Mouse (Mus musculus) heart, embryonic 10.5 days (tissue): ENCODE measurements around the gene Slc16a8. TPM values are rescaled to one million over a fixed set of nuclear protein-coding genes. Genes with fewer than 3 reads are reported as not detected.
A peak's percentile ranks its signal among the peaks of the same experiment; 100 is the strongest.

ENCODE experiments used
- DNase-seq: peaks from one replicate; pipeline ENCODE4 v3.0.0-alpha.2; 2017; ENCODE audit warnings: low spot score
- H3K27ac ChIP-seq: fragments of 300-500 bp; sonication (generic); 2 replicates; pipeline ENCODE4 v1.5.1; 2016; ENCODE audit warnings: mild to moderate bottlenecking
- H3K27me3 ChIP-seq: fragments of 300-500 bp; sonication (generic); 2 replicates; pipeline ENCODE4 v1.6.1; 2016; ENCODE audit warnings: mild to moderate bottlenecking; ENCODE audit not compliant: poor library complexity, insufficient read depth, severe bottlenecking
- H3K36me3 ChIP-seq: fragments of 300-500 bp; sonication (generic); 2 replicates; pipeline ENCODE4 v1.6.1; 2016; ENCODE audit warnings: mild to moderate bottlenecking, moderate library complexity
- H3K4me1 ChIP-seq: fragments of 300-500 bp; sonication (generic); 2 replicates; pipeline ENCODE4 v1.6.1; 2016; ENCODE audit warnings: mild to moderate bottlenecking
- H3K4me3 ChIP-seq: fragments of 300-500 bp; sonication (generic); 2 replicates; pipeline ENCODE4 v1.5.1; 2016; ENCODE audit warnings: mild to moderate bottlenecking, moderate library complexity
- H3K9me3 ChIP-seq: fragments of 300-500 bp; sonication (generic); 2 replicates; pipeline ENCODE4 v1.6.1; 2016; ENCODE audit warnings: mild to moderate bottlenecking, moderate library complexity
- WGBS: fragments of 180-500 bp; shearing (Covaris S2); methylation state at CpG from one replicate; pipeline ENCODE4 v1.1.7; 2016; 5-methylcytosine and 5-hydroxymethylcytosine counted together
- polyA plus RNA-seq: library from polyadenylated mRNA; unstranded; fragments of >200 nt; fragmentation: Nextera tagmentation; extraction: Ambion mirVana; gene quantifications from 2 replicates; pipeline ENCODE4 v1.2.1, GENCODE M21; 2016

The Slc16a8 gene
- 0.15 and 0.26 TPM in 2 replicates for polyA plus RNA-seq

DNA sequence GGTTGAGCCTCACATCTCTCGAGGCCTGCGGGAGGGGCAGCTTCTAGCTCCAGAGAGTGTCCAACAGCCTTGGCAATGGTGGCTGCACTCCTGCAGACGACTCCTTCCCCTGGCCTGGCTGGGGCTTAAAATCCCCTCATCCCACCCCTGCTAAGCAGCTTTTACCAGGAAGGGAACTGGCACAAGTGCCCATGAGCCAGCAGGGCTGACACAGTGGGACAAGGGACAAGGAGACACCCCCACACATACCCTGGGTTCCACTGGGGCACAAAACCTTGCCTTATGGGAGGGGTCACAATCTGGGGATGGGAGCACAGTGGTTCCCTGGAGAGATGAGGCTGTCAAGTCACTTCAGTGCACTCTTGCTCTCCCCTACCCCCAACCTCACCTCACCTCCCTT is at the start of gene Slc16a8:
TSS of gene Slc16a8 (minus strand) at position 101 of the 400 bp plus-strand sequence.
- peaks cover 76% of the 10 kb centered on the region for H3K27me3 ChIP-seq
- DNase-seq, result no peak
- H3K36me3 ChIP-seq, result peaks cover under 1% of the 10 kb centered on the region; the same call in 1 of the 2 replicates
- WGBS, result 22% methylated on average over 3 of the region's 3 CpGs
- H3K9me3 ChIP-seq, result no peaks in the 10 kb centered on the region
- H3K4me3 ChIP-seq, result no peak within 1 kb of the TSS
- peaks cover 38% of the 10 kb centered on the region for H3K4me1 ChIP-seq
- H3K27ac ChIP-seq, result no peak within 1 kb of the TSS

DNA sequence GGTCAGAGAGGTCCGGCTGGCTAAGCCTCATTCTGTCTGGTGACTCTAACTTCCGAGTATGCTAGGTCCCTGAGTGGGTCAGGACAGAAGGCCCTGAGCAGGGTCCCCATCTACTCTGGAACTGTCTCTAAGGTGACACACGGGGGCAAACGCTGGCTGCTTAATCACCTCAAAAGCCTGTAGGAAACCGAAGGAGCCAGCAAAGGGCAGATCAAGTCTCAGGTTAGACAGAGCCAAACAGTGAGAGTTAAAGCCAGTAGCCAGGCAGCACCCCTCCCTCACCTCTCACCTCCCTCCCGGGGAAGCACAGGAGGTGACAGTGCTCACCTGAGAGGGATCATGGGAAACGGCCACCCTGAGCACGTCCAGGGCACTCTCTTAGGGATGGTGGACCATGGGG is 49.2 kb upstream of the Slc16a8 start:
- WGBS, result 82% methylated on average over 8 of the region's 8 CpGs
- H3K9me3 ChIP-seq, result no peaks in the 10 kb centered on the region
- no peak for DNase-seq
- no peak overlapping the region for H3K4me3 ChIP-seq
- peaks cover 6% of the 10 kb centered on the region; the same call in 1 of the 2 replicates for H3K27me3 ChIP-seq
- H3K36me3 ChIP-seq, result peaks cover 48% of the 10 kb centered on the region
- H3K27ac ChIP-seq, result no peak overlapping the region
- H3K4me1 ChIP-seq, result peaks cover 7% of the 10 kb centered on the region

DNA sequence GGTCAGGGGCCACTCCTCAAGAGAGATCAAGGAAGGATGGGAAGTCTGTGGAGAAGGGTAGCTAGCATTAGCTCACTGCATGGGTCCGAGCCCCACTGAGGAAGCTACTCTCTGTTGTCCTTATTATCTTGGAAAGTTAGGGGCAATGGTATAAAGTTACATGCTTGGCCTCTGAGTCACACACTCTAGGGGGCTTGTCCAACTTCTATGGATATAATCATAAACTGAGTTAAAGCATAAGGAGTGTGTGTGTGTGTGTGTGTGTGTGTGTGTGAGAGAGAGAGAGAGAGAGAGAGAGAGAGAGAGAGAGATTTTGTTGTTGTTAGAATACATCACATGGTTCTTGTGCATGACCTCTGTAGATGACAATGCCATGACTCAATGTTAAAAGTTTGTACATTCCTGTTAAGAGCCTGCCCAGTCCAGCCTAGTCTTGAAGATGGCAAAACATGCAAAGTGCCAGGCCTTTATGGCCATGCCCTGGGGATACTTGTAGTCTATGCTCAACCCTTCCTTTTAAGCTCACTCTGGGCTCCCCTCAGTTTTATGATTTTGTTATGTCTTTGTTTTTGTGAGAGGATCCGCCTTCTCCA is 45.1 kb upstream of the Slc16a8 start:
- no peaks in the 10 kb centered on the region for H3K4me1 ChIP-seq
- H3K27ac ChIP-seq, result no peak overlapping the region
- H3K4me3 ChIP-seq, result no peak overlapping the region
- no peaks in the 10 kb centered on the region for H3K27me3 ChIP-seq
- H3K36me3 ChIP-seq, result peaks cover 24% of the 10 kb centered on the region; the same call in 1 of the 2 replicates
- H3K9me3 ChIP-seq, result no peaks in the 10 kb centered on the region
- 68% methylated on average over 2 of the region's 2 CpGs for WGBS
- no peak for DNase-seq

DNA sequence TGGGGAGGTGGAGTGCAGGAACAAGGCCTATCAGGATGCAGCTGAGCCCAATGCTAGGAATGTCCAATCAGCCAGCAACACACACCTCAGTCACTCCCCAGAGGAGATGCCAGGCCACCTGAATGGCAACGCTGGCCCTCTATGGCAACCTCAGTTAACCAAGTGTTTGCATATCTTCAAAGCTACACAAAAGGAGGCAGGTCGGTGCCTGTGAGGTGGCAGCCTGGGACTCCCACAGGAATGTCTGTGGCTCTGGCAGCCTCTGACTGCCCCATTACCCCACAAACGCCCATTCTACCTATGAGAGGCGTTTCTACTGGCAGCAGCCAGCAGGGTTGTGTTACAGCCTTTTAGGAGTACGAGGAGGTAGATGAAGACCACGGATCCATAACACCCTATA is 44.0 kb upstream of the Slc16a8 start:
- Histone ChIP-seq H3K4me3 (no peak overlapping the region), H3K36me3 (peaks cover 19% of the 10 kb centered on the region; the same call in 1 of the 2 replicates), H3K4me1 (no peaks in the 10 kb centered on the region), H3K27ac (no peak overlapping the region), H3K9me3 (no peaks in the 10 kb centered on the region), H3K27me3 (no peaks in the 10 kb centered on the region)
- WGBS, result 84% methylated on average over 6 of the region's 6 CpGs
- no peak for DNase-seq

DNA sequence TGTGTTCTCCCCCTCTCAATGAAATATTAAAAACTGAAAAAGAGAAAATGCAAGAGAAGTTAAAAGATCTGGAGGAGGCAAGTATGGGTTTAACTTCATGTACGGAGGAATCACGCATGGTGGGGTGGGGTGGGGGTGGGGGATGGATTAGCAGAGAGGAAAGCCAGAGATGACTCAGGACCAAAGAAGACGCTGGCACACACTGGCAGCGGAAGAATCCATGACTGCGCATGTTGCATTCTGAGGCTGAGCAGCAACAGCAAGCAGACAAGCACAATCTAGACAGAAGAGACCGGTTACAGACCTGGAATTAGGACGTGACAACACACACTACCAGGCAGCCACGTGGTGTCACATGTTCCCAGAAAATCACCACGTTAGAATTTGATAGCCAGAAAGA is 38.2 kb upstream of the Slc16a8 start:
- H3K27ac ChIP-seq, result no peak overlapping the region
- H3K4me3 ChIP-seq, result no peak overlapping the region
- peaks cover 5% of the 10 kb centered on the region; the same call in 1 of the 2 replicates for H3K4me1 ChIP-seq
- H3K9me3 ChIP-seq, result no peaks in the 10 kb centered on the region
- H3K27me3 ChIP-seq, result no peaks in the 10 kb centered on the region
- no peak for DNase-seq
- peaks cover 14% of the 10 kb centered on the region; the same call in 1 of the 2 replicates for H3K36me3 ChIP-seq
- 89% methylated on average over 9 of the region's 9 CpGs for WGBS

DNA sequence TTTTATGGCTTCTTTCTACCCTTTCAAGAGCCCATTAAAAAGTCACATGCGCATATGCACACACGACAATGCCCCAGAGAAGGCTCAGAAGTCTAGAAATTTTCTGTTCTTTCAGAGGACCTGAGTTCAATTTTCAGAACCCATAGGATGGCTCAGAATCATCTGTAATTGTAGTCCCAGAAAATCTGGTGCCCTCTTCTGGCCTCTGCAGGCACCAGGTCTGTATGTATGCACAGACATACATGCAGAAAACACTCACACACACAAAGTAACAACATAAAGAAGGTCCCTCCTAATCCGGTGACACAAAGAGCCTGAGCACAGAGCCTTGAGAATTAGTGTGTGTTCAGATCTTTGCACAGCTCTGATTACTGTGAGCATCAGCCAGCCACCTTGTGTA is 35.8 kb upstream of the Slc16a8 start:
- H3K27ac ChIP-seq, result no peak overlapping the region
- 82% methylated on average over 3 of the region's 3 CpGs for WGBS
- no peak for DNase-seq
- H3K4me3 ChIP-seq, result no peak overlapping the region
- peaks cover 8% of the 10 kb centered on the region; the same call in 1 of the 2 replicates for H3K4me1 ChIP-seq
- no peaks in the 10 kb centered on the region for H3K9me3 ChIP-seq
- H3K27me3 ChIP-seq, result no peaks in the 10 kb centered on the region
- peaks cover 25% of the 10 kb centered on the region; the same call in 1 of the 2 replicates for H3K36me3 ChIP-seq

DNA sequence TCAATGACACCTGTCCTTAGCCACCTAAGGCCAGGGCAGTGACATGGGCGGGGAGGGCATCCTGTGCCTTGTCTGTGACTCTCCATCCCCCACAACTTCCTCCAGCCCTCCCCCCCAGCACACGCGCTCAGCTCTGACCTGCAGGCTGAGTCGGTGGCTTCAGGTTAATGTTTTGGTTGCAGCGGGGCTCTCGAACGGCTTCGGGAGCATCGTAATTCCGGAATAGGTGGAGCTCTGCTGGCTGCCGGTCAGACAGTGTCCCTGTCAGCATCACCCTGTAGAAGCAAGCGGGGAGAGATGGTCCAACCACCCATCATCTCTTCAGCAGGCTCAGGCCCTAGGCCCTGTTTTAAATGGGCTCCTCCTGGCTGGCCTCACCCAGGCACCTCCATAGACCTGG is 34.9 kb upstream of the Slc16a8 start:
- H3K9me3 ChIP-seq, result no peaks in the 10 kb centered on the region
- 86% methylated on average over 12 of the region's 12 CpGs for WGBS
- DNase-seq, result no peak
- H3K4me1 ChIP-seq, result peaks cover 12% of the 10 kb centered on the region; the same call in 1 of the 2 replicates
- H3K27me3 ChIP-seq, result 0 out of 2 replicates have a peak, but pooled peaks cover under 1% of the 10 kb centered on the region
- no peak overlapping the region for H3K27ac ChIP-seq
- no peak overlapping the region for H3K4me3 ChIP-seq
- H3K36me3 ChIP-seq, result peaks cover 25% of the 10 kb centered on the region; the same call in 1 of the 2 replicates

DNA sequence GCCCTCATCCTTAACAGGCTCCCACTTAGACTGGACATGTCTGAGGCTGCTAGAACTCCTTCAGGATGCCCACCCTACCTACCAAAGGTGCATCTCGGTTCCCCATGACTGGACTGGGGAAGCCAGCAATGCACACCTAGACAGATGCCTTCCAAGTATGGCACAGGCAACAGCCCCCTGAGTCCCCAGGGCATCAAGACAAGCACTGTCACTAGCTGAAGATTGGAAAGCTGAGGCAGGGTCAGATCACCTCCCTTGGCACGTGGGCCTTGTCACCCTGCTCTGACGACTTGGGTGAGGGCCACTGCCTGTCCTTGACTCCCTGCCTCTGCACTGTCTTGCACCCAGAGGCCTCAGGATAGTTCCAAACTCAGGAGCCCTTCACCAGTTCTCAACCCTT is 33.8 kb upstream of the Slc16a8 start:
- Histone ChIP-seq H3K36me3 (peaks cover 25% of the 10 kb centered on the region; the same call in 1 of the 2 replicates), H3K27ac (no peak overlapping the region), H3K27me3 (0 out of 2 replicates have a peak, but pooled peaks cover 6% of the 10 kb centered on the region), H3K9me3 (no peaks in the 10 kb centered on the region), H3K4me3 (no peak overlapping the region), H3K4me1 (peaks cover 12% of the 10 kb centered on the region)
- 79% methylated on average over 3 of the region's 3 CpGs for WGBS
- no peak for DNase-seq

DNA sequence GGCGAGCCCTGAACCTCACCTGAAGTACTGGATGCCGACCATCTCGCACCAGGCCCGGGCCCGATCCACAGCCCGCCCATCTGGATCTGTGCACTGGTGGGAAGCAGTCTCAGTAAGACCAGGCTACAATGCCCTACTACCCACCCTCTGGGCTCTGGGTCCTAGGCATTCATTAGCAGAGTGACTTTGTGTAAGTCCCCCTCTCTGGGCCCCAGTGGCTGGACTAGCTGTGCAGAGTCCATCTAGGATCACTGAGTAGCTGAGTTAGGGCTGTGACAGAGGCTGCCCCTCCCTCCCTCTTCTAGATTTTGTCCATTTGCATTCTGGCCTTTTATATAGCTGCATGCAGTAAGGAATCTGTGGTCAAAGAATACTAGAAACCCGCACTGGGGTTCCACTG is 32.5 kb upstream of the Slc16a8 start:
- DNase-seq, result no peak
- Histone ChIP-seq H3K4me3 (no peak overlapping the region), H3K36me3 (peaks cover 25% of the 10 kb centered on the region; the same call in 1 of the 2 replicates), H3K9me3 (no peaks in the 10 kb centered on the region), H3K4me1 (peaks cover 12% of the 10 kb centered on the region), H3K27me3 (0 out of 2 replicates have a peak, but pooled peaks cover 6% of the 10 kb centered on the region), H3K27ac (no peak overlapping the region)
- 91% methylated on average over 7 of the region's 7 CpGs for WGBS

DNA sequence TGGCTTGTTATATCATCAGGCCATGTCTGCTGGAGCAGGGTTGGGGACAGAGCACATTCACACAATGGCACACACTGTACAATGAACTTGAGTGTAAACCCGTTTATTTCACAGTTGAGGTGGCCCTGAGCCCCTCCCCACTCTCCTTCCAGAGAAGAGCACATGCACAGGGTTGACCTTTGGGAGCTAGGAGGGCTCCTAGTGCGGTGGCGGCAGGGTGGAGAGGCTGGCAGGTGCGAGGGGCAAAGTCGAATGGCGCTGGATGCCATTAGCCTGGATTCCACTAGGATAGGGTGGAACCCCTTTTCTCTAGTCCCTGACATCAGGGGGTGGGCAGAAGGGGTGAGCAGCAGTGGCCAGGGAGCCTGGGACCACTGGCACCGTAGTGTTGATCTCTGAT is 31.6 kb upstream of the Slc16a8 start:
- Histone ChIP-seq H3K4me3 (no peak overlapping the region), H3K9me3 (no peaks in the 10 kb centered on the region)
- 86% methylated on average over 7 of the region's 7 CpGs for WGBS

DNA sequence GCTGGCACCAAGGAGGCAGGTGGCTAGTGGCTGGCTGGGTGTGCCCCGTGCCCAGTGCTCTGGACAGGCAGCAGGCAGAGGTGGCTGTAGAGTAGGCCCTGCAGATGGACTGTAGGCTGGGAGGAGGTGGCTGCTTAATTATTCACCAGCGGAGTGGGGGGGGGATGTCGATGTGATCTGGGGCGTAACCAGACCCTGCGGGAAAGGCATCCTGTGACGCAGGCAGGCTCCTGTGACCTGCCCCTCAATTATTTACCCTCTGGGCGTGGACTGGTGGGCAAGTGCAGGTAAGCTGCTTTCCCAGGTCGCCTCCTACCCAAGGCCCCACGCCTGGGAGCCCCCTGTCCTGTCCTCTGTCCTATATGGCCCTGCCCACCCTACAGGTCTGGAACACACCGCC is 30.8 kb upstream of the Slc16a8 start, which contains the start of gene Baiap2l2:
TSS of gene Baiap2l2 (minus strand) at position 139 of the 400 bp plus-strand sequence.
- Histone ChIP-seq H3K9me3 (no peaks in the 10 kb centered on the region), H3K36me3 (peaks cover 20% of the 10 kb centered on the region; the same call in 1 of the 2 replicates), H3K27me3 (0 out of 2 replicates have a peak, but pooled peaks cover 6% of the 10 kb centered on the region), H3K27ac (no peak within 1 kb of the TSS), H3K4me3 (no peak within 1 kb of the TSS), H3K4me1 (peaks cover 19% of the 10 kb centered on the region)
- no peak for DNase-seq
- WGBS, result 81% methylated on average over 10 of the region's 10 CpGs

More for the DNA sequence above, 31.6 kb upstream of the Slc16a8 start:
- Histone ChIP-seq H3K4me1 (peaks cover 13% of the 10 kb centered on the region), H3K27ac (no peak overlapping the region), H3K27me3 (0 out of 2 replicates have a peak, but pooled peaks cover 6% of the 10 kb centered on the region), H3K36me3 (peaks cover 20% of the 10 kb centered on the region; the same call in 1 of the 2 replicates)
- no peak for DNase-seq

DNA sequence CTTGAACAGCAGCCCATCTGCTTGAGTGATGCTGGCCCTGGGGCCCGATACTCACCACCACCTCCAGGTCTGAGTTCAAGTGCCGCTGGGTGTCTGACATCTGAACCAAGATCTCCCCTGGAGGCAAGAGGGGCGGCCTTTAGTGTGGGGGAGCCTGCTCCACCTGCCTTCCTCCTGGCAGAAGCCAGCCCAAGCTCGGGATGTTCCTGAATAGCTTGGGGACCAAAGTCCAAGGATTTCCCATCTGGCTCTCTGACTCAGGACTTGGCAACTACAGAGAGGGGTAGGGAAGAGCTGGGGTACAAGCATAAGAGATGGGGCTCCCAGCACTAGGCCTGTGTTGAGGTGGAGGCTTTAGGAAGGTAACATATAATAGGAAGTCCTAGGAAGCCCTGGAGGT is 28.8 kb upstream of the Slc16a8 start:
- 73% methylated on average over 4 of the region's 4 CpGs for WGBS
- 0 out of 2 replicates have a peak, but pooled peaks cover 6% of the 10 kb centered on the region for H3K27me3 ChIP-seq
- H3K4me1 ChIP-seq, result peaks cover 19% of the 10 kb centered on the region
- no peaks in the 10 kb centered on the region for H3K9me3 ChIP-seq
- no peak overlapping the region for H3K27ac ChIP-seq
- H3K36me3 ChIP-seq, result peaks cover 17% of the 10 kb centered on the region; the same call in 1 of the 2 replicates
- H3K4me3 ChIP-seq, result no peak overlapping the region
- no peak for DNase-seq

DNA sequence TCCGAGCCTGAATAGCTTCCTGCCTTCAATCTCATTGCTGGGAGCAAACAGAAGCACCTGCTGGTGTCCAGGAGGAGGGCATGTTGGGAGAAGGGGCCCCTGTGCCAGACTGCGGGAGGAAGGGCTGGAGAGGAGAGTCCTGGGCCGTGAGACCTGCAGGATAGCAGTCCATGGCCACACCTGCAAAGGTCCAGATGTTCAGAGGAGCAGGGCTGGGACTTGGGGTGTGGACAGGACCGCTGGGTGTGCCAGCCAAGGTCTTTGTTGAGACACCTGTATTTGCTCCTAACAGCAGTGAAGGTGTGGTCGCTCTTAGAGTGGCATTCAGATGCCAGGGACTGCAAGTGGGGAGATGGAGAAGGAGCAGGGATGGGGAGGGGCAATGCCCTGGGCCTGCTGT is 27.9 kb upstream of the Slc16a8 start:
- H3K27ac ChIP-seq, result peak overlapping the region; percentile 32; the same call in 1 of the 2 replicates
- peaks cover 9% of the 10 kb centered on the region; the same call in 1 of the 2 replicates for H3K36me3 ChIP-seq
- DNase-seq, result no peak
- 76% methylated on average over 5 of the region's 5 CpGs for WGBS
- 0 out of 2 replicates have a peak, but pooled peaks cover 6% of the 10 kb centered on the region for H3K27me3 ChIP-seq
- H3K9me3 ChIP-seq, result no peaks in the 10 kb centered on the region
- H3K4me3 ChIP-seq, result no peak overlapping the region
- H3K4me1 ChIP-seq, result peaks cover 19% of the 10 kb centered on the region
